10 mouse cellular contexts compared by ENCODE assay signal in genomic region chr1:58613786-58614185, GRCm38 (mm10). TPM values are rescaled to one million over a fixed set of nuclear protein-coding genes. Genes with fewer than 3 reads are reported as not detected.
A peak's percentile ranks its signal among the peaks of the same experiment; 100 is the strongest.
DNase-seq lines count a peak whose midpoint lies in the region; ATAC-seq and TF ChIP-seq lines count a peak whose summit lies in the region.
"Had no signal": no experiment of that assay in that cellular context is flagged by ENCODE, and none has a peak within 500 bp of the region (broad histone marks: within the 10 kb centered on the region; RNA-seq: fewer than 3 reads in every experiment).

No protein-coding gene starts in this region.

- no peaks in the 10 kb centered on the region for H3K27me3 ChIP-seq in liver, embryonic 11.5 days (replicated peaks; ENCODE audit: control insufficient read depth, insufficient read depth, low read length)
- H3K27me3 ChIP-seq in liver, postnatal 0 days (ENCODE audit: insufficient read depth, low read length): no peaks in the 10 kb centered on the region
- no peaks in the 10 kb centered on the region for H3K27me3 ChIP-seq in forebrain, embryonic 14.5 days (replicated peaks; ENCODE audit: control insufficient read depth, insufficient read depth, low read length)
- no peaks in the 10 kb centered on the region for H3K27me3 ChIP-seq in forebrain, embryonic 16.5 days (replicated peaks; ENCODE audit: control insufficient read depth, insufficient read depth, low read length)
- H3K27me3 ChIP-seq: embryonic facial prominence, embryonic 12.5 days; lung, embryonic 15.5 days had no signal

- peak; percentile 30 for DNase-seq in embryo, embryonic 10.5 days (ENCODE audit: low spot score)
- DNase-seq in embryo, embryonic 10 days (ENCODE audit: low spot score): no peak
- peak; percentile 34 for DNase-seq in liver, embryonic 11.5 days (ENCODE audit: low spot score)
- no peak for DNase-seq in liver, postnatal 0 days
- peak; percentile 44 for DNase-seq in MN1 (ENCODE audit: low spot score)
- peak; percentile 40 to 77 for DNase-seq in spleen, postnatal 4 days (ENCODE audit: low spot score in 2 of 2)
- no peak for DNase-seq in forebrain, embryonic 14.5 days (ENCODE audit: low spot score)

- H3K9ac ChIP-seq in liver, embryonic 11.5 days (ENCODE audit: low read depth, low read length): no peak overlapping the region
- no peak overlapping the region for H3K9ac ChIP-seq in liver, postnatal 0 days (replicated peaks)
- H3K9ac ChIP-seq in forebrain, embryonic 14.5 days (ENCODE audit: low read length): no peak overlapping the region
- H3K9ac ChIP-seq in forebrain, embryonic 16.5 days (replicated peaks; ENCODE audit: low read depth, low read length): no peak overlapping the region
- H3K9ac ChIP-seq: embryonic facial prominence, embryonic 12.5 days; lung, embryonic 15.5 days had no signal

- H3K27ac ChIP-seq in liver, embryonic 11.5 days (ENCODE audit: low read depth, low read length): no peak overlapping the region
- no peak overlapping the region for H3K27ac ChIP-seq in liver, postnatal 0 days (ENCODE audit: low read depth)
- no peak overlapping the region for H3K27ac ChIP-seq in forebrain, embryonic 14.5 days (ENCODE audit: low read depth, low read length)
- H3K27ac ChIP-seq in forebrain, embryonic 16.5 days (ENCODE audit: low read length): no peak overlapping the region
- H3K27ac ChIP-seq: embryonic facial prominence, embryonic 12.5 days; lung, embryonic 15.5 days had no signal

- 80% methylated on average over 6 of the region's 6 CpGs for WGBS in liver, embryonic 11.5 days
- 69% methylated on average over 6 of the region's 6 CpGs for WGBS in liver, postnatal 0 days (ENCODE audit: insufficient replicate concordance)
- 83% methylated on average over 6 of the region's 6 CpGs for WGBS in forebrain, embryonic 14.5 days
- 86% methylated on average over 6 of the region's 6 CpGs for WGBS in forebrain, embryonic 16.5 days

- no peaks in the 10 kb centered on the region for H3K4me1 ChIP-seq in liver, embryonic 11.5 days (replicated peaks; ENCODE audit: control insufficient read depth, insufficient read depth, low read length)
- H3K4me1 ChIP-seq in liver, postnatal 0 days (ENCODE audit: insufficient read depth): no peaks in the 10 kb centered on the region; the same call in 1 of the 2 replicates
- H3K4me1 ChIP-seq in forebrain, embryonic 14.5 days (ENCODE audit: control insufficient read depth, insufficient read depth, low read length): no peaks in the 10 kb centered on the region
- no peaks in the 10 kb centered on the region for H3K4me1 ChIP-seq in forebrain, embryonic 16.5 days (replicated peaks; ENCODE audit: control insufficient read depth, insufficient read depth, low read length)
- H3K4me1 ChIP-seq: embryonic facial prominence, embryonic 12.5 days; lung, embryonic 15.5 days had no signal

- no peak overlapping the region for H3K4me3 ChIP-seq in liver, embryonic 11.5 days (ENCODE audit: low read depth, low read length)
- H3K4me3 ChIP-seq in liver, postnatal 0 days (ENCODE audit: low read depth, low read length): no peak overlapping the region
- H3K4me3 ChIP-seq in forebrain, embryonic 14.5 days (ENCODE audit: low read depth, low read length): no peak overlapping the region
- no peak overlapping the region for H3K4me3 ChIP-seq in forebrain, embryonic 16.5 days (replicated peaks; ENCODE audit: low read length)
- H3K4me3 ChIP-seq: embryonic facial prominence, embryonic 12.5 days; lung, embryonic 15.5 days had no signal

- TF ChIP-seq EP300 in liver, postnatal 0 days (IDR thresholded peaks at IDR 0.05; ENCODE audit: low read depth): no peak

- H3K9me3 ChIP-seq in liver, embryonic 11.5 days (ENCODE audit: control insufficient read depth, low read length): peaks cover 2% of the 10 kb centered on the region; the same call in 1 of the 2 replicates
- H3K9me3 ChIP-seq in liver, postnatal 0 days (ENCODE audit: low read length): no peaks in the 10 kb centered on the region
- H3K9me3 ChIP-seq in forebrain, embryonic 14.5 days (replicated peaks; ENCODE audit: control insufficient read depth, low read length): no peaks in the 10 kb centered on the region
- H3K9me3 ChIP-seq in forebrain, embryonic 16.5 days (ENCODE audit: control insufficient read depth, low read length): no peaks in the 10 kb centered on the region
- H3K9me3 ChIP-seq: embryonic facial prominence, embryonic 12.5 days; lung, embryonic 15.5 days had no signal

- no peak for TF ChIP-seq CTCF in liver, postnatal 0 days (IDR thresholded peaks at IDR 0.05; ENCODE audit: low read depth)

- H3K36me3 ChIP-seq in liver, embryonic 11.5 days (ENCODE audit: control insufficient read depth, insufficient read depth, low read length): no peaks in the 10 kb centered on the region
- no peaks in the 10 kb centered on the region for H3K36me3 ChIP-seq in liver, postnatal 0 days (replicated peaks; ENCODE audit: insufficient read depth, low read length)
- no peaks in the 10 kb centered on the region for H3K36me3 ChIP-seq in forebrain, embryonic 14.5 days (ENCODE audit: control insufficient read depth, insufficient read depth, low read length)
- no peaks in the 10 kb centered on the region for H3K36me3 ChIP-seq in forebrain, embryonic 16.5 days (ENCODE audit: control insufficient read depth, insufficient read depth)
- H3K36me3 ChIP-seq: embryonic facial prominence, embryonic 12.5 days; lung, embryonic 15.5 days had no signal

- ATAC-seq in liver, embryonic 11.5 days (replicated peaks; ENCODE audit: low FRiP score): no peak
- no peak for ATAC-seq in liver, postnatal 0 days
- no peak for ATAC-seq in forebrain, embryonic 14.5 days
- no peak for ATAC-seq in forebrain, embryonic 16.5 days

- no peak overlapping the region for H3K4me2 ChIP-seq in liver, embryonic 11.5 days
- H3K4me2 ChIP-seq in liver, postnatal 0 days (ENCODE audit: low read depth, low read length): no peak overlapping the region
- H3K4me2 ChIP-seq in forebrain, embryonic 14.5 days (ENCODE audit: low read length): no peak overlapping the region
- no peak overlapping the region for H3K4me2 ChIP-seq in forebrain, embryonic 16.5 days (ENCODE audit: low read length)
- H3K4me2 ChIP-seq: embryonic facial prominence, embryonic 12.5 days; lung, embryonic 15.5 days had no signal

RNA-seq across cellular contexts. Expression of gene Ndufb3, which starts 27.6 kb away (rescaled TPM):
- polyA plus RNA-seq in liver, embryonic 11.5 days (2014; fragmentation: Nextera tagmentation; extraction: Ambion mirVana): 172 and 182 TPM in 2 replicates
- polyA plus RNA-seq in liver, postnatal 0 days (2015; fragmentation: Nextera tagmentation; extraction: Ambion mirVana): 129 and 133 TPM in 2 replicates
- polyA plus RNA-seq in forebrain, embryonic 14.5 days (2014; fragmentation: Nextera tagmentation; extraction: Ambion mirVana): 175 and 197 TPM in 2 replicates
- polyA plus RNA-seq in forebrain, embryonic 16.5 days (2015; fragmentation: Nextera tagmentation; extraction: Ambion mirVana): 161 and 165 TPM in 2 replicates

RNA-seq across cellular contexts. Expression of gene Fam126b, which starts 27.7 kb away (rescaled TPM):
- polyA plus RNA-seq in liver, embryonic 11.5 days (2014; fragmentation: Nextera tagmentation; extraction: Ambion mirVana): 6.5 and 7.3 TPM in 2 replicates
- polyA plus RNA-seq in liver, postnatal 0 days (2015; fragmentation: Nextera tagmentation; extraction: Ambion mirVana): 3.0 and 4.1 TPM in 2 replicates
- polyA plus RNA-seq in forebrain, embryonic 14.5 days (2014; fragmentation: Nextera tagmentation; extraction: Ambion mirVana): 10.5 and 14.4 TPM in 2 replicates
- polyA plus RNA-seq in forebrain, embryonic 16.5 days (2015; fragmentation: Nextera tagmentation; extraction: Ambion mirVana): 16.0 and 17.7 TPM in 2 replicates

Comparison
In these comparisons a context has a peak if more than half of its experiments do, and no peak if none do; other contexts are left out.
1. DNase-seq: peak in embryo, embryonic 10.5 days (single experiment), liver, embryonic 11.5 days (single experiment), MN1 (single experiment) and spleen, postnatal 4 days (2 of 2); none in embryo, embryonic 10 days (single experiment), liver, postnatal 0 days (single experiment) and forebrain, embryonic 14.5 days (single experiment).